Mouse (Mus musculus): Measurements from ENCODE around the gene Grm4. TPM values are rescaled to one million over a fixed set of nuclear protein-coding genes. Genes with fewer than 3 reads are reported as not detected.

Grm4 gene
- polyA plus RNA-seq, 1 experiment from 2014 or later, result 0.22 TPM

DNA sequence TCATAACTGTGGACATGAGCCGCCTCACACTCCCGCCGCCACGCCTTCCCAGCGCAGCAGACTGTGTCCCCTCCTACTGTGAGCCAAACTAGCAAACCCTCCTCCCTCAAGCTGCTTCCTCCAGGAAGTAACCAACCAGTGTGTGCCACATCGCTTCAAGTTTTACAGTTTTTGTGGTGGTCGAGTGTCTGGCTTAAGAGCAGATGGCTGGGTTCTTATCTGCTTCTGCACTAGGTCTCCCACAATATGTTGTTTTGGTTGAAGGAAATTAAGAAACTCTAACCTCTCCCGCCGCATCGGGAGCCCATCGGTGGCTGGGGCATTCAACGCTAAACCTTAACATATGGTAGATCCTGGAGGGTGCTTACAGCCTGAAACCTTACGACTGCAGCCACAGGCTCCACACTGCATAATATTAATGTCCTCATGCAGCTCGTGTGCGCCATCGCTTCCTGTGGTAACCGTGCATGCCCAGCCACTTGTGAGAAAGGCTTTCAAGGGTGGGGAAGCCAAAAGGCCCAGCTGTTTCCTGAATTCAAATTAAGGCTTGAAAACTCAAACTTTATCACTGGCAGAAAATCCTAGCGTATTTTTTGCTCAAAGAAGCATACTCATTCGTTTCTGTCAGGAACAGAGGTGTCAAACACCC, 115.7 kb downstream of the Grm4 start:
- Histone ChIP-seq H3K4me3 (ENCODE audit: low read depth, low read length) (no peak overlapping the region), H3K9me3 (ENCODE audit: control insufficient read depth, low read length) (no peaks in the 10 kb centered on the region), H3K4me1 (replicated peaks; ENCODE audit: control insufficient read depth, insufficient read depth, low read length) (no peaks in the 10 kb centered on the region), H3K4me2 (ENCODE audit: low read length) (no peak overlapping the region), H3K9ac (ENCODE audit: low read length) (no peak overlapping the region), H3K27ac (ENCODE audit: low read depth) (no peak overlapping the region), H3K36me3 (ENCODE audit: control insufficient read depth, insufficient read depth, low read length) (no peaks in the 10 kb centered on the region), H3K27me3 (replicated peaks; ENCODE audit: control insufficient read depth, insufficient read depth, low read length) (no peaks in the 10 kb centered on the region)
- ATAC-seq (replicated peaks; ENCODE audit: low FRiP score, low TSS enrichment, low read depth), result no peak
- DNase-seq (ENCODE audit: low spot score), result no peak
- WGBS, result 92% methylated on average over 19 of the region's 19 CpGs

DNA sequence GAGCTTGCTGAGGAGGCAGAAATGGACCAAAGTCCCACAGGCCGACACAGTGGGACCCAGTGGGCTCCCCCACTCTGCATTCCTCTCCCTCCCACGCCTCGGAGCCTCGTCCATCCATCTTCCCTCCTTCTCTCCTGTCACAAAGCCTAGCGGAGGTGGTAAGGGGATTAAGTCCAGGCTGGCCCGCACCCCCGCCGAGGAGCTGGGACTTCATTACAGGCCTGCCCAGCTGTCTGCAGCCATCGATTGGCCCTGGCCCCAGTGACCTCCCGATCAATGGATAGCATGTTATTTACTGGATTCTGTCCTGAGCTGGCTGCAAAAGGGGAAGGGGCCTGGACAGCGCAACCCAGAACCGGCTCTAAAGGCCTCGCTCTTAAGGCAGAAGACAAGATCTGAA, 120.0 kb downstream of the Grm4 start:
- H3K27me3 ChIP-seq (replicated peaks; ENCODE audit: control insufficient read depth, insufficient read depth, low read length), result no peaks in the 10 kb centered on the region
- DNase-seq (ENCODE audit: low spot score) (no peak), ATAC-seq (replicated peaks; ENCODE audit: low FRiP score, low TSS enrichment, low read depth) (no peak)
- H3K4me2 ChIP-seq (ENCODE audit: low read length), result no peak overlapping the region
- H3K27ac ChIP-seq (ENCODE audit: low read depth), result no peak overlapping the region
- no peaks in the 10 kb centered on the region for H3K9me3 ChIP-seq (ENCODE audit: control insufficient read depth, low read length)
- H3K36me3 ChIP-seq (ENCODE audit: control insufficient read depth, insufficient read depth, low read length), result no peaks in the 10 kb centered on the region
- no peak overlapping the region for H3K4me3 ChIP-seq (ENCODE audit: low read depth, low read length)
- H3K4me1 ChIP-seq (replicated peaks; ENCODE audit: control insufficient read depth, insufficient read depth, low read length), result no peaks in the 10 kb centered on the region
- 17% methylated on average over 13 of the region's 13 CpGs for WGBS
- no peak overlapping the region for H3K9ac ChIP-seq (ENCODE audit: low read length)

DNA sequence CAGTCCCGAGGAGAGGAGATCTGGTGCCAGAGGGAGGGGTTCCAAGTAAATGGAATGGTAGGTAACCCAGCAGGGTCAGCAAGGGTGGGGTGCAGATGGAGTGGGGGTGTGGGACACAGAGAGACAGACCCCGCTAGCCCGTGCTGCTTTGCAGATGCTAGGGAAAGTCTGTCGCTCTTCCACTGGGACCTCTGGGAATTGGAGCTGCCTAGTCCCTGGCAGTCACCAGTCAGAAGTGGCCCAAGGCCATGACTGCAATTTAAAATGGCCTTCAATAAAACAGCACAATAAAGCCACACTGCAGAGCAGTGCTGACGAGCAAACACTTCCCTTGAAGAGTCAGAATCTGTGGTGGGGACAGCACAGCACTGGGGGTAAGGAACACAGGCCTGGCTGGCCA, 127.3 kb downstream of the Grm4 start:
- no peak overlapping the region for H3K4me3 ChIP-seq (ENCODE audit: low read depth, low read length)

DNA sequence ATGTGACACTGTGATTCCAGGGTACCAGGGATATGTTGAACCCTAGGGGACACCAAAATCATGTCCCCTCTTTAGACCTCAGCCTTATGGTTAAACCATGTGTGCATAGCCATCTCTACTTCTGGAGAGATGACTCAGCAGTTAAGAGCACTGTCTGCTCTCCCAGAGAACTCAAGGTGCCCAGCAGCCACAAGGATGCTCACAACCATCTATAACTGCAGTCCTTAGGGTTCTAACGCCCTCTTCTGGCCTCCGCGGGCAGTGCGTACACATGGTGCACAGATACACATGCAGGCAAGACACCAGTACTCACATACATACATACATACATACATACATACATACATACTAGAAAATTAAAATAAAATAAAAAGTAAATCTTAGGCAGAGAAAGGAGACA, 127.8 kb downstream of the Grm4 start:
- H3K4me1 ChIP-seq (replicated peaks; ENCODE audit: control insufficient read depth, insufficient read depth, low read length), result 0 out of 2 replicates have a peak, but pooled peaks cover 6% of the 10 kb centered on the region
- H3K27ac ChIP-seq (ENCODE audit: low read depth), result no peak overlapping the region
- WGBS, result 74% methylated on average over 4 of the region's 4 CpGs

More for the DNA sequence above, 127.3 kb downstream of the Grm4 start:
- H3K27me3 ChIP-seq (replicated peaks; ENCODE audit: control insufficient read depth, insufficient read depth, low read length), result no peaks in the 10 kb centered on the region
- H3K27ac ChIP-seq (ENCODE audit: low read depth), result no peak overlapping the region
- 78% methylated on average over 5 of the region's 5 CpGs for WGBS
- no peak overlapping the region for H3K4me2 ChIP-seq (ENCODE audit: low read length)
- H3K9me3 ChIP-seq (ENCODE audit: control insufficient read depth, low read length), result no peaks in the 10 kb centered on the region
- ATAC-seq (replicated peaks; ENCODE audit: low FRiP score, low TSS enrichment, low read depth) (no peak), DNase-seq (ENCODE audit: low spot score) (no peak)
- no peak overlapping the region for H3K9ac ChIP-seq (ENCODE audit: low read length)
- no peaks in the 10 kb centered on the region for H3K36me3 ChIP-seq (ENCODE audit: control insufficient read depth, insufficient read depth, low read length)
- 0 out of 2 replicates have a peak, but pooled peaks cover 6% of the 10 kb centered on the region for H3K4me1 ChIP-seq (replicated peaks; ENCODE audit: control insufficient read depth, insufficient read depth, low read length)

DNA sequence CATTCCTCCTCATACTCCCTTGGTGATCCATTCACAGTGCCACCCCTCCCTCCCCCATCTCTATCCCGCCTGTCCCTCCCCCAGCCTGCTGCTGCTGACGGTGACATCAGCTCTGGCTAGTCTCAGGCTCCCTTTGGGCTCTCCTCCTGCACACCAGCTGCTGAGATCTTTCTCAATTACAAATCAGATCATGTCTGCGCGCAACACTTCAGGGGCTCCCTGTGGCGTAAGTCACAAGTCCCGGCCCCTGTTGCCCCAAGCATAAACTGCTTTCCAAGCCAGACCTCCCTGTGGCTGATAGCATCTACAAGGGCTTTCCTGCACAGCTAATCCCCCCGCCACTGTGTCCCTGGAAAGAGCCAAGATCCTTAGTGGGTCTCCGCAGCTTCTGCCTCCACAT, 128.3 kb downstream of the Grm4 start:
- ATAC-seq (replicated peaks; ENCODE audit: low FRiP score, low TSS enrichment, low read depth) (no peak), DNase-seq (ENCODE audit: low spot score) (no peak)
- Histone ChIP-seq H3K9me3 (ENCODE audit: control insufficient read depth, low read length) (no peaks in the 10 kb centered on the region), H3K36me3 (ENCODE audit: control insufficient read depth, insufficient read depth, low read length) (no peaks in the 10 kb centered on the region), H3K4me1 (replicated peaks; ENCODE audit: control insufficient read depth, insufficient read depth, low read length) (0 out of 2 replicates have a peak, but pooled peaks cover 6% of the 10 kb centered on the region), H3K4me3 (ENCODE audit: low read depth, low read length) (no peak overlapping the region), H3K4me2 (ENCODE audit: low read length) (no peak overlapping the region), H3K27ac (ENCODE audit: low read depth) (no peak overlapping the region), H3K9ac (ENCODE audit: low read length) (no peak overlapping the region), H3K27me3 (replicated peaks; ENCODE audit: control insufficient read depth, insufficient read depth, low read length) (no peaks in the 10 kb centered on the region)
- WGBS, result 36% methylated on average over 8 of the region's 8 CpGs

More for the DNA sequence above, 127.8 kb downstream of the Grm4 start:
- H3K9me3 ChIP-seq (ENCODE audit: control insufficient read depth, low read length), result no peaks in the 10 kb centered on the region
- no peak for DNase-seq (ENCODE audit: low spot score)
- H3K27me3 ChIP-seq (replicated peaks; ENCODE audit: control insufficient read depth, insufficient read depth, low read length), result no peaks in the 10 kb centered on the region
- H3K9ac ChIP-seq (ENCODE audit: low read length), result no peak overlapping the region
- no peaks in the 10 kb centered on the region for H3K36me3 ChIP-seq (ENCODE audit: control insufficient read depth, insufficient read depth, low read length)
- no peak overlapping the region for H3K4me3 ChIP-seq (ENCODE audit: low read depth, low read length)
- no peak for ATAC-seq (replicated peaks; ENCODE audit: low FRiP score, low TSS enrichment, low read depth)
- no peak overlapping the region for H3K4me2 ChIP-seq (ENCODE audit: low read length)

DNA sequence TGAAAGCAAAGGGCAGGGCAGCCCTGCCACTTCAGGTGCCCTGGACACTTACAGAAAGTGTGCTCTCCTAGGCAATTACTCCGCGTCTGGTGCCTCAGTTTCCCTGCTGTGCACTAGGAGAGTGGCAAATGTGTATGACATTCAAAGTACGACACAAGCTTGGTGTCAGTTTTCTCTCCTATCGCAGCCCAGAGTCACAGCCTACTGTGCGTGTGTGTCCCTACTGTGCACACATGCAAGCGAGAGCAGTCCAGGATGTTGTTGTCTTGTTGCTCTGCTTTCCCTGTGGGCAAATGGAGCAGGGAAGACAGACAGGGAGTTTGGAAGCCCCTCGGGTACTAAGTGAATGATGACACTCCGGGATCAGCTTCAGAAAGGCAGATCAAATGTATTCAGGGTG, 131.2 kb downstream of the Grm4 start:
- Histone ChIP-seq H3K27ac (ENCODE audit: low read depth) (no peak overlapping the region), H3K4me1 (replicated peaks; ENCODE audit: control insufficient read depth, insufficient read depth, low read length) (peaks cover 11% of the 10 kb centered on the region; the same call in 1 of the 2 replicates), H3K9ac (ENCODE audit: low read length) (no peak overlapping the region), H3K36me3 (ENCODE audit: control insufficient read depth, insufficient read depth, low read length) (no peaks in the 10 kb centered on the region), H3K4me2 (ENCODE audit: low read length) (no peak overlapping the region), H3K27me3 (replicated peaks; ENCODE audit: control insufficient read depth, insufficient read depth, low read length) (no peaks in the 10 kb centered on the region), H3K4me3 (ENCODE audit: low read depth, low read length) (no peak overlapping the region), H3K9me3 (ENCODE audit: control insufficient read depth, low read length) (no peaks in the 10 kb centered on the region)
- ATAC-seq (replicated peaks; ENCODE audit: low FRiP score, low TSS enrichment, low read depth) (no peak), DNase-seq (ENCODE audit: low spot score) (no peak)
- 90% methylated on average over 8 of the region's 8 CpGs for WGBS

DNA sequence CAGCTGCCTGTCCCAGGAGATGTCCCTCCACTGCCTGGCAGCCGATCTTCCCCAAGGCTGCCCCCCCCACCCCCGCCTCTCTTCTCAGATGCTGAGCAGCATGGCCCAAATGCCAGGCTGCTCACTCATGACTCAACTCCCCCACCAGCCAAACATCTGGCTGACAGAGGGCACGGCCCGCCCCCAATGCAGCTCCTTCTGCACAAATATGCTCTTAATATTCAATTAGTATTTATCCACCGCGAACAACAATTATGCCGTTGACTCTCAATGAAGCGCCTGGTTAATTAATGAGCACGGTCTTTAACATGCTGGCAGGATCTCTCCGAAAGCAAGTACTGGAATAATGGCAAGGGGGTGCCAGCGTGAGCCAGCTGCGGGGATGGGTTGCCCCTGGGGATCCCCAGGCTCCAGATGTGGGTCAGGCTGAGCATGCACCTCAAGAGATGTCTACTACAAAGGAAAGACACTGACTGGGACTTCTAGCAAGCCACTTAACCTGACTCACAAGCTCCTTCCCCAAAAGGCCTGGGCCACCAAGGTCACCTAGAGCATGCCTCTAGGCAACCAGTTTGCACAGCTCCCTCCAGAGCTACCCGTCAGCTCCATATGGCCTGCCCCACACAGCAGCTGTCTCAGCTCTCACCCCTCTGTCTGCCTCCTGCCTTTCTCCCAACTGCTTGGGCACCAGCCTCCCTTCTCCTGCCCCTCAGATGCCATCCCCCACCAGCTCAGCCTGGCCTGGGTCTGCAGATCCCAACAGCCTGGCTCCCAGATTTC, 131.8 kb downstream of the Grm4 start:
- no peak overlapping the region for H3K27ac ChIP-seq (ENCODE audit: low read depth)
- no peak overlapping the region for H3K4me3 ChIP-seq (ENCODE audit: low read depth, low read length)
- H3K9ac ChIP-seq (ENCODE audit: low read length), result no peak overlapping the region
- H3K36me3 ChIP-seq (ENCODE audit: control insufficient read depth, insufficient read depth, low read length), result no peaks in the 10 kb centered on the region
- ATAC-seq (replicated peaks; ENCODE audit: low FRiP score, low TSS enrichment, low read depth) (no peak), DNase-seq (ENCODE audit: low spot score) (no peak)
- no peaks in the 10 kb centered on the region for H3K9me3 ChIP-seq (ENCODE audit: control insufficient read depth, low read length)
- H3K4me2 ChIP-seq (ENCODE audit: low read length), result no peak overlapping the region
- H3K27me3 ChIP-seq (replicated peaks; ENCODE audit: control insufficient read depth, insufficient read depth, low read length), result no peaks in the 10 kb centered on the region
- WGBS, result 84% methylated on average over 13 of the region's 13 CpGs
- H3K4me1 ChIP-seq (replicated peaks; ENCODE audit: control insufficient read depth, insufficient read depth, low read length), result peaks cover 11% of the 10 kb centered on the region; the same call in 1 of the 2 replicates

DNA sequence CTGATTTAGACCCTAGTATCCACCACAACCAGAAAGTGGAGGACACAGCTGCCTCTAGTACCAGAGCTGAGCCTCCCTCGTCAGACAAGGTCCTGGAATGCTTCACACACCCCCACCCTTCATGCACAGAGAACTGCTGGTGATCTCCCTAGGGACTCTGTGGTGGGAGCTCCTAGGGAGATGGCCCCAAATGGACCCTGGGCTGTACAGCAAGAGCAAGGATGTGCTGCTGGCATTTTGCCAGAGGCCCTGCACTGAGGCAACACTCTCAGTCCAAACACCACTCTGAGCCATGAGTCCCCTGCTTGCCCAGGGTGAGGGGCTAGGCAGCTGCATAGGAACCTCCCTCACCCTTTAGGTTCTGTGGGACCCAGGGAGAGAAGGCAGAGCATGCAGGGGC, 134.8 kb downstream of the Grm4 start:
- H3K4me2 ChIP-seq (ENCODE audit: low read length), result no peak overlapping the region
- H3K27ac ChIP-seq (ENCODE audit: low read depth), result no peak overlapping the region
- H3K27me3 ChIP-seq (replicated peaks; ENCODE audit: control insufficient read depth, insufficient read depth, low read length), result no peaks in the 10 kb centered on the region
- H3K9me3 ChIP-seq (ENCODE audit: control insufficient read depth, low read length), result 0 out of 2 replicates have a peak, but pooled peaks cover 4% of the 10 kb centered on the region
- peaks cover 6% of the 10 kb centered on the region; the same call in 1 of the 2 replicates for H3K4me1 ChIP-seq (replicated peaks; ENCODE audit: control insufficient read depth, insufficient read depth, low read length)
- no peak for ATAC-seq (replicated peaks; ENCODE audit: low FRiP score, low TSS enrichment, low read depth)
- no peak overlapping the region for H3K9ac ChIP-seq (ENCODE audit: low read length)
- H3K4me3 ChIP-seq (ENCODE audit: low read depth, low read length), result no peak overlapping the region
- 20% methylated on average over 1 of the region's 1 CpGs for WGBS
- H3K36me3 ChIP-seq (ENCODE audit: control insufficient read depth, insufficient read depth, low read length), result no peaks in the 10 kb centered on the region
- no peak for DNase-seq (ENCODE audit: low spot score)

Data from intestine, embryonic 14.5 days (tissue).